Mouse (Mus musculus) adrenal gland (tissue): ENCODE results near the gene Egfem1.

Source experiments
- intact Hi-C: fragments of 180-260 bp; cut with DNase I; formaldehyde crosslinking; loops from one replicate; pipeline ENCODE4 v1.15.1; 2025

Egfem1 gene

GRCm38 (mm10) chr3:29293230-29293629 lies 211.4 kb downstream of the Egfem1 start:
- intact Hi-C loops, result no loop called here

- intact Hi-C loops, result no loop called here
Measured at GRCm38 (mm10) chr3:29342223-29342791, 260.5 kb downstream of the Egfem1 start.

- intact Hi-C loops, result no loop called here
Measured at GRCm38 (mm10) chr3:29345805-29346204, 264.0 kb downstream of the Egfem1 start.

- intact Hi-C loops, result loop anchor here (5.0 to 10.0 kb wide), 2 partner anchors 330 to 338 kb away; no protein-coding TSS in a partner anchor
Measured at GRCm38 (mm10) chr3:29366907-29367306, 285.1 kb downstream of the Egfem1 start.

- intact Hi-C loops, result loop anchor here (5.0 kb wide), 1 partner anchor 357 kb away; no protein-coding TSS in a partner anchor
Measured at GRCm38 (mm10) chr3:29370519-29370918, 288.7 kb downstream of the Egfem1 start.

GRCm38 (mm10) chr3:29381255-29381654 lies 299.4 kb downstream of the Egfem1 start:
- intact Hi-C loops, result no loop called here

GRCm38 (mm10) chr3:29399064-29399463 lies 317.2 kb downstream of the Egfem1 start:
- intact Hi-C loops, result no loop called here

- intact Hi-C loops, result no loop called here
Measured at GRCm38 (mm10) chr3:29421634-29422033, 339.8 kb downstream of the Egfem1 start.

GRCm38 (mm10) chr3:29432109-29433091 lies 350.6 kb downstream of the Egfem1 start:
- intact Hi-C loops, result no loop called here

- intact Hi-C loops, result no loop called here
Measured at GRCm38 (mm10) chr3:29443024-29443423, 361.2 kb downstream of the Egfem1 start.

GRCm38 (mm10) chr3:29444661-29445060 lies 362.8 kb downstream of the Egfem1 start:
- intact Hi-C loops, result no loop called here

GRCm38 (mm10) chr3:29446081-29446480 lies 364.3 kb downstream of the Egfem1 start:
- intact Hi-C loops, result no loop called here

GRCm38 (mm10) chr3:29448829-29449406 lies 367.1 kb downstream of the Egfem1 start:
- intact Hi-C loops, result no loop called here

- intact Hi-C loops, result no loop called here
Measured at GRCm38 (mm10) chr3:29498211-29498610, 416.4 kb downstream of the Egfem1 start.

- intact Hi-C loops, result no loop called here
Measured at GRCm38 (mm10) chr3:29499188-29499587, 417.4 kb downstream of the Egfem1 start.

GRCm38 (mm10) chr3:29525298-29525962 lies 443.6 kb downstream of the Egfem1 start:
- intact Hi-C loops, result no loop called here

GRCm38 (mm10) chr3:29525963-29526301 lies 444.1 kb downstream of the Egfem1 start:
- intact Hi-C loops, result no loop called here

GRCm38 (mm10) chr3:29539211-29539610 lies 457.4 kb downstream of the Egfem1 start:
- intact Hi-C loops, result no loop called here

GRCm38 (mm10) chr3:29539902-29540301 lies 458.1 kb downstream of the Egfem1 start:
- intact Hi-C loops, result no loop called here

- intact Hi-C loops, result no loop called here
Measured at GRCm38 (mm10) chr3:29541477-29542079, 459.8 kb downstream of the Egfem1 start.

GRCm38 (mm10) chr3:29544056-29544455 lies 462.2 kb downstream of the Egfem1 start:
- intact Hi-C loops, result no loop called here
